Mouse (Mus musculus) midbrain, embryonic 10.5 days (tissue): ENCODE measurements around the gene Erf. TPM values are rescaled to one million over a fixed set of nuclear protein-coding genes. Genes with fewer than 3 reads are reported as not detected.

Experiments used
- DNase-seq: peaks from one replicate; pipeline ENCODE4 v3.0.0-alpha.2; 2017; ENCODE audit warnings: low spot score
- H3K27ac ChIP-seq: fragments of 300-500 bp; sonication (generic); replicated peaks from 2 replicates; pipeline ENCODE4 v1.5.1; 2016; ENCODE audit warnings: mild to moderate bottlenecking
- H3K27me3 ChIP-seq: fragments of 300-500 bp; sonication (generic); 2 replicates; pipeline ENCODE4 v1.6.1; 2016; ENCODE audit warnings: low read depth, mild to moderate bottlenecking; ENCODE audit not compliant: poor library complexity, severe bottlenecking
- H3K36me3 ChIP-seq: fragments of 300-500 bp; sonication (generic); 2 replicates; pipeline ENCODE4 v1.6.1; 2016; ENCODE audit warnings: mild to moderate bottlenecking, moderate library complexity
- H3K4me1 ChIP-seq: fragments of 300-500 bp; sonication (generic); 2 replicates; pipeline ENCODE4 v1.6.1; 2016
- H3K4me3 ChIP-seq: fragments of 300-500 bp; sonication (generic); 2 replicates; pipeline ENCODE4 v1.5.1; 2016; ENCODE audit warnings: mild to moderate bottlenecking, moderate library complexity
- H3K9me3 ChIP-seq: fragments of 300-500 bp; sonication (generic); replicated peaks from 2 replicates; pipeline ENCODE4 v1.6.1; 2016; ENCODE audit warnings: mild to moderate bottlenecking
- WGBS: fragments of 180-500 bp; shearing (Covaris S2); methylation state at CpG from one replicate; pipeline ENCODE4 v1.1.7; 2016; 5-methylcytosine and 5-hydroxymethylcytosine counted together
- polyA plus RNA-seq: library from polyadenylated mRNA; unstranded; fragments of >200 nt; fragmentation: Nextera tagmentation; extraction: Ambion mirVana; gene quantifications from 2 replicates; pipeline ENCODE4 v1.2.1, GENCODE M21; 2016

The Erf gene
- polyA plus RNA-seq, 1 experiment from 2014 or later = 7.3 TPM

GRCm38 (mm10) chr7:25219756-25220456 is 30.7 kb downstream of the Erf start:
- WGBS = 3% methylated on average over 31 of the region's 31 CpGs

DNA sequence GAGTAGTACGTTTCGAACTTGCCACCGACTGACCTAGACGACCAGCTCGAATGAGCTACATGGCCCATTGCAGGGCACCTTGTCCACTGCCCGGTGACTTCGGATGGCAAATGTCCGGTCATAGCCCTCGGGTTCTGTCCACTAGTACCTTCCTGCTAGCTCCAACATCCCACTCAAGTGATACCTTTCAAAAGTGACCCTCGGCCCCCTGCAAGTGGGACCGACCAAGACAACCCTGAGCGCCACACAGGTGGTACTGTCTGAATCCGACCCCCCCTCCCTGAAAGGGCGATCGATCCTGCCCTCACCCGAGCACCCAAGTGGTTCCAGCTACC is 31.2 kb downstream of the Erf start:
- Histone ChIP-seq H3K9me3 (no peaks in the 10 kb centered on the region), H3K27me3 (no peaks in the 10 kb centered on the region), H3K27ac (peak overlapping the region; percentile 90), H3K36me3 (peaks cover 18% of the 10 kb centered on the region), H3K4me1 (peaks cover 55% of the 10 kb centered on the region), H3K4me3 (peak overlapping the region; percentile 81)
- DNase-seq = no peak
- WGBS = under 1% methylated on average over 16 of the region's 16 CpGs

More at GRCm38 (mm10) chr7:25219756-25220456, 30.7 kb downstream of the Erf start:
- peak overlapping the region; percentile 90 for H3K27ac ChIP-seq
- peaks cover 55% of the 10 kb centered on the region for H3K4me1 ChIP-seq
- H3K27me3 ChIP-seq = no peaks in the 10 kb centered on the region
- H3K4me3 ChIP-seq = peak overlapping the region; percentile 81
- DNase-seq = peak; percentile 92
- H3K9me3 ChIP-seq = no peaks in the 10 kb centered on the region
- H3K36me3 ChIP-seq = peaks cover 23% of the 10 kb centered on the region

DNA sequence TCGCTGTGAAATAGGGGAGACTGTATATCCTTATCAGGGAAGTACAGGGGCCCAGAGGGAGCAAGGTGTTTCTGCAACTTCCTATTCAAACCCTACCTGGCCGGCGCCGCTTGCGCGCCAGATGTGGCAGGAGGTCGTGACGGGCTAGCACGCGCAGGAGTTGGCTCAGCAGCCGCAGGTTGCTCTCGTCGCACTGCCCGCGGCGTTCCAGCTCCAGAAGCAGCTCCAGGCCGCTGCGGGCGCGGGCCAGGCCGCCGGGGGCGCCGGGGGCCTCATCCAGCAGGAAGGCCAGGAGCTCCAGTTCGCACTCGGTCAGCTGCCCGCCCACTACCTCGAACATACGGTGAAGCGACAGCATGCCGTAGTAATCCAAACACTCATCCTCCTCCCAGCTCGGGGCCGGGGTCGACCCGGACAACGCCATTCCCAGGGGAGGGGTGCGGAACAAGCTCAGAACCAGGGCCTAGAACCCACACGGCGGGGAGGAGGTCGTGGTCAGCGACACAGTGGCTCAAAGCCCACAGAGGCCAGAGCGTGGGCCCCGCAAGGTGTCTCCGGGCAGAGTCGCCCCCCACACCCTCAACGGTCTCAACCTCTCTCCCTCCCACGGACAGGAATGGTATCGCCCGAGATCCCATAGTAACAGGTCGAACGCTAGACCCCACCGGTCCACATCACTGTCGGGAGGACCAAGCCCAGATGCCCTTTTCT is 31.7 kb downstream of the Erf start:
- Histone ChIP-seq H3K4me3 (peak overlapping the region; percentile 81), H3K27me3 (no peaks in the 10 kb centered on the region), H3K36me3 (peaks cover 15% of the 10 kb centered on the region), H3K9me3 (no peaks in the 10 kb centered on the region), H3K4me1 (peaks cover 55% of the 10 kb centered on the region), H3K27ac (peak overlapping the region; percentile 90)
- peak; percentile 85 for DNase-seq
- under 1% methylated on average over 53 of the region's 53 CpGs for WGBS

DNA sequence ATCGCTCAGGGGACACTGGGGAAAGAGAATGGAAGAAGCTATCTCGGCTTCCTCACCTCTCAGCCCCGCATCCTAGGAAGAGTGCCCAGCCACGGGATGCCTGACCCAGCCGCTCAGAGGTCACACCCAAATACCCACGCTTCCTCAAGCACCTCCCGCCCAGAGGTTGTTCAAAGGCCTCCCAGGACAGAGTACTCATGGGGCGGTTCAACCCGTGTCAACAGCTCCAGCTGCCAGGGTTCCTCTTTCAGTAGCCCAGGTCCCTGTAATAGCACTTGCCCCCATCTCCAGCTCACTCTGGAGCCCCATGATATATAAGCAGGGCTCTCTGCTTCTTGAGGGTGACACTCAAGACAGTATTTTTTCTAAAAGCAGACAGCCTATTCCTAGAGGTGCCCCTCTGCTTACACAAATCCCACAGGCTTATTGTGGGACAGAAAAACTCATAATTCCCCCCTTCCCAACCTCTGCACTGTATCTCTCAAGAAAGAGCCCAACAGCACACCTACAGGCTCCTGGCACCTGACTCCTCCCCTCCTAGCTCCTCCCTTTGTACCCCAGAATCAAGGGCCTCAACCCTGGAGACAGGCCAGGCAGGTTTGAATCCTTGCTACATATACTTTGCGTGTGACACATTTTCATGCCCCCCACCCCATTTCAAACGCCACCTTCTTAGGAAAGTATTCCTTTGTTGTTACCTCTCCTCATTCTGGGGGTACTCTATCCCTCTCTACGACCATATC is 32.7 kb downstream of the Erf start:
- WGBS = 67% methylated on average over 12 of the region's 12 CpGs
- H3K4me3 ChIP-seq = 0 out of 2 replicates have a peak overlapping the region, but pooled peaks have one; percentile 81
- H3K27me3 ChIP-seq = no peaks in the 10 kb centered on the region

GRCm38 (mm10) chr7:25214172-25214571 is 36.4 kb downstream of the Erf start:
- H3K4me3 ChIP-seq = no peak overlapping the region
- H3K36me3 ChIP-seq = peaks cover 37% of the 10 kb centered on the region
- 0 out of 2 replicates have a peak, but pooled peaks cover 4% of the 10 kb centered on the region for H3K9me3 ChIP-seq
- no peak overlapping the region for H3K27ac ChIP-seq
- no peak for DNase-seq
- H3K27me3 ChIP-seq = no peaks in the 10 kb centered on the region
- H3K4me1 ChIP-seq = peaks cover 18% of the 10 kb centered on the region
- 92% methylated on average over 2 of the region's 2 CpGs for WGBS

More for the DNA sequence above, 32.7 kb downstream of the Erf start:
- no peak overlapping the region for H3K27ac ChIP-seq
- peaks cover 11% of the 10 kb centered on the region; the same call in 1 of the 2 replicates for H3K36me3 ChIP-seq
- no peaks in the 10 kb centered on the region for H3K9me3 ChIP-seq
- peaks cover 52% of the 10 kb centered on the region for H3K4me1 ChIP-seq
- DNase-seq = no peak

- peaks cover 46% of the 10 kb centered on the region for H3K36me3 ChIP-seq
- H3K27me3 ChIP-seq = no peaks in the 10 kb centered on the region
- H3K27ac ChIP-seq = no peak overlapping the region
- WGBS = 89% methylated on average over 3 of the region's 3 CpGs
- DNase-seq = no peak
- peaks cover 7% of the 10 kb centered on the region for H3K4me1 ChIP-seq
- H3K9me3 ChIP-seq = 0 out of 2 replicates have a peak, but pooled peaks cover 4% of the 10 kb centered on the region
- no peak overlapping the region for H3K4me3 ChIP-seq
Measured at GRCm38 (mm10) chr7:25213099-25213498, 37.5 kb downstream of the Erf start.

- H3K36me3 ChIP-seq = peaks cover 51% of the 10 kb centered on the region
Measured at GRCm38 (mm10) chr7:25210482-25210881, 40.1 kb downstream of the Erf start.

GRCm38 (mm10) chr7:25209161-25209622 is 41.4 kb downstream of the Erf start:
- Histone ChIP-seq H3K27me3 (no peaks in the 10 kb centered on the region), H3K4me1 (no peaks in the 10 kb centered on the region), H3K36me3 (peaks cover 50% of the 10 kb centered on the region), H3K9me3 (0 out of 2 replicates have a peak, but pooled peaks cover 4% of the 10 kb centered on the region), H3K27ac (no peak overlapping the region), H3K4me3 (no peak overlapping the region)
- no peak for DNase-seq
- 77% methylated on average over 3 of the region's 3 CpGs for WGBS

More at GRCm38 (mm10) chr7:25210482-25210881, 40.1 kb downstream of the Erf start:
- DNase-seq = no peak
- 87% methylated on average over 4 of the region's 4 CpGs for WGBS
- H3K4me1 ChIP-seq = no peaks in the 10 kb centered on the region
- no peak overlapping the region for H3K27ac ChIP-seq
- H3K9me3 ChIP-seq = 0 out of 2 replicates have a peak, but pooled peaks cover 4% of the 10 kb centered on the region
- no peaks in the 10 kb centered on the region for H3K27me3 ChIP-seq
- no peak overlapping the region for H3K4me3 ChIP-seq

DNA sequence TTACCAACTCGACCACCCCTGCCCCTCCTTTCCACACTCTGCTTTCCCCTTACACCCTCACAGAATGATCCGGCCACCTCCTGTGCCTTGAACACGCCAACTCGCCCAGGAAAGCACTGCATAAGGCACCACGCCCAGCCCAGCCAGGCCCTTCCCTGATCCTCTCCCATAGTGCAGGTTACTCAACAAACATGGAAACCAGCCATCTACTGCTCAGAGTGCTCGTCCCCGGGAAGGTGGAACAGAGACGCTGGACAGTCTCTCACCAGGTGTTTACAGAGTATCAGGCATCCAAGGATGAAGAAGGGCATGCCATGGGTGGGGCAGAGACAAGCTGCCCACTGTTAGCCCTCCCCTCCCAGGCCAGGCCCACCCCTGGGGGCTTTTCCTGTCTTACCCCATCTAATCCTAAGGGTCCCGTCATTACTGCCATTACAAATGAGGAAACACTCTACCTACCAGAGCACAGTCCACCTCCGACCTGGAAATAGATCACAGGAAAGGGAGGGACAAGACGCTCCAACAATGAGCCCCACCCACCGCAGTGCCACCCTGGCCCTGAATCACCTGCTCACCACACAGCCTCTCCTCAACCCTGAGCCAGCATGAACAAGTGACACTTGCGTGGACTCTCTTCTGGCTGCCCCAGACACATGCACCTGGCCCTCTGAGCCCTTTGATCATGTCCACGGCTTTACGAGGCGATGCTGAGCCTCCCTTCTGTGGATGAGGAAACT is 44.3 kb downstream of the Erf start:
- Histone ChIP-seq H3K9me3 (0 out of 2 replicates have a peak, but pooled peaks cover 4% of the 10 kb centered on the region), H3K27me3 (no peaks in the 10 kb centered on the region), H3K4me1 (no peaks in the 10 kb centered on the region), H3K4me3 (no peak overlapping the region), H3K36me3 (peaks cover 62% of the 10 kb centered on the region), H3K27ac (no peak overlapping the region)
- WGBS = 89% methylated on average over 16 of the region's 16 CpGs
- DNase-seq = no peak

- Histone ChIP-seq H3K9me3 (no peaks in the 10 kb centered on the region), H3K27me3 (no peaks in the 10 kb centered on the region), H3K27ac (no peak overlapping the region), H3K4me1 (no peaks in the 10 kb centered on the region), H3K4me3 (no peak overlapping the region), H3K36me3 (peaks cover 55% of the 10 kb centered on the region)
- no peak for DNase-seq
- WGBS = 92% methylated on average over 16 of the region's 16 CpGs
Measured at GRCm38 (mm10) chr7:25205355-25206093, 45.0 kb downstream of the Erf start.

- H3K36me3 ChIP-seq = peaks cover 37% of the 10 kb centered on the region
- no peak overlapping the region for H3K4me3 ChIP-seq
- 91% methylated on average over 20 of the region's 20 CpGs for WGBS
- no peaks in the 10 kb centered on the region for H3K9me3 ChIP-seq
- no peaks in the 10 kb centered on the region for H3K27me3 ChIP-seq
- no peak for DNase-seq
- H3K4me1 ChIP-seq = no peaks in the 10 kb centered on the region
- no peak overlapping the region for H3K27ac ChIP-seq
Measured at GRCm38 (mm10) chr7:25203624-25204023, 46.9 kb downstream of the Erf start.
